Mouse (Mus musculus): ENCODE measurements around the gene Noxred1. TPM values are rescaled to one million over a fixed set of nuclear protein-coding genes. Genes with fewer than 3 reads are reported as not detected.
A peak's percentile ranks its signal among the peaks of the same experiment; 100 is the strongest.
"Not testable (repeated sequence)": the region's sequence is repeated elsewhere in the genome, so short reads cannot be mapped to it uniquely, and the experiment has no call there.

Gene Noxred1
- polyA plus RNA-seq (2016; fragmentation: Nextera tagmentation; extraction: Ambion mirVana), result 0.32 and 0.49 TPM in 2 replicates

DNA sequence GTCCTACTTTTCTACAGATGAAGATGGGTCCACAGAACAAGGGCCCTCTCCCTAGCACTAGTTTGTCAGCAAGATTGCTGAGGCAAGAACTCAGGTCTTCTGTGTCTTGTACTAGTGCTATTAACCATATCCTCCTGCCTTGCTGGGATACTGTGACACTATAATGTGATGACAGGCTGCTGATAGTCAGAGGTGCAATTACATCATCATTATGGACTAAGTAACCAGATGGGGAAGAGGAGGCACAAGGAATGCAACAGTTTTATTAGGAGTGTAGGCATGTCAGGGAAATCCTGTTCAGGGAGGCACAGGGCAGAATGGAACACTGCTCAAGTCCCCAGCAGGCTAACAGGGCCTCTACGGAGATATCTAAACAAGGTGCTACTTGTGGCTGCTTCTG, at the start of gene Noxred1:
Gene Noxred1 (minus strand): TSS at position 101 of the 400 bp plus-strand sequence.
- H3K9me3 ChIP-seq (replicated peaks), result no peaks in the 10 kb centered on the region
- H3K36me3 ChIP-seq, result peaks cover 48% of the 10 kb centered on the region
- ATAC-seq, result no peak
- H3K9ac ChIP-seq, result no peak within 1 kb of the TSS
- no peaks in the 10 kb centered on the region for H3K27me3 ChIP-seq (replicated peaks)
- H3K4me1 ChIP-seq, result no peaks in the 10 kb centered on the region
- H3K4me2 ChIP-seq, result no peak within 1 kb of the TSS
- H3K27ac ChIP-seq, result no peak within 1 kb of the TSS
- no peak within 1 kb of the TSS for H3K4me3 ChIP-seq
- WGBS (ENCODE audit: insufficient replicate concordance), result 92% methylated on average over 1 of the region's 1 CpGs

GRCm38 (mm10) chr12:87284726-87285125, 46.2 kb upstream of the Noxred1 start:
- 0 out of 2 replicates have a peak, but pooled peaks cover 10% of the 10 kb centered on the region for H3K4me1 ChIP-seq
- H3K9ac ChIP-seq, result no peak overlapping the region
- WGBS (ENCODE audit: insufficient replicate concordance), result 64% methylated on average over 5 of the region's 5 CpGs
- no peaks in the 10 kb centered on the region for H3K9me3 ChIP-seq (replicated peaks)
- no peaks in the 10 kb centered on the region for H3K27me3 ChIP-seq (replicated peaks)
- H3K4me3 ChIP-seq, result no peak overlapping the region
- H3K36me3 ChIP-seq, result no peaks in the 10 kb centered on the region
- no peak for ATAC-seq
- no peak overlapping the region for H3K4me2 ChIP-seq
- H3K27ac ChIP-seq, result no peak overlapping the region

- no peak for ATAC-seq
- H3K27ac ChIP-seq, result no peak overlapping the region
- no peak overlapping the region for H3K4me2 ChIP-seq
- H3K27me3 ChIP-seq (replicated peaks), result no peaks in the 10 kb centered on the region
- no peak overlapping the region for H3K9ac ChIP-seq
- 64% methylated on average over 4 of the region's 4 CpGs for WGBS (ENCODE audit: insufficient replicate concordance)
- H3K9me3 ChIP-seq (replicated peaks), result no peaks in the 10 kb centered on the region
- H3K4me3 ChIP-seq, result no peak overlapping the region
- 0 out of 2 replicates have a peak, but pooled peaks cover 12% of the 10 kb centered on the region for H3K4me1 ChIP-seq
- no peaks in the 10 kb centered on the region for H3K36me3 ChIP-seq
Measured at GRCm38 (mm10) chr12:87284268-87284667, 45.7 kb upstream of the Noxred1 start.

- Histone ChIP-seq H3K27me3 (replicated peaks) (no peaks in the 10 kb centered on the region), H3K4me2 (no peak overlapping the region), H3K36me3 (no peaks in the 10 kb centered on the region), H3K4me1 (peaks cover 17% of the 10 kb centered on the region), H3K9me3 (replicated peaks) (no peaks in the 10 kb centered on the region), H3K9ac (no peak overlapping the region), H3K4me3 (no peak overlapping the region), H3K27ac (no peak overlapping the region)
- 63% methylated on average over 7 of the region's 7 CpGs for WGBS (ENCODE audit: insufficient replicate concordance)
- ATAC-seq, result no peak
Measured at GRCm38 (mm10) chr12:87283706-87284105, 45.2 kb upstream of the Noxred1 start.

DNA sequence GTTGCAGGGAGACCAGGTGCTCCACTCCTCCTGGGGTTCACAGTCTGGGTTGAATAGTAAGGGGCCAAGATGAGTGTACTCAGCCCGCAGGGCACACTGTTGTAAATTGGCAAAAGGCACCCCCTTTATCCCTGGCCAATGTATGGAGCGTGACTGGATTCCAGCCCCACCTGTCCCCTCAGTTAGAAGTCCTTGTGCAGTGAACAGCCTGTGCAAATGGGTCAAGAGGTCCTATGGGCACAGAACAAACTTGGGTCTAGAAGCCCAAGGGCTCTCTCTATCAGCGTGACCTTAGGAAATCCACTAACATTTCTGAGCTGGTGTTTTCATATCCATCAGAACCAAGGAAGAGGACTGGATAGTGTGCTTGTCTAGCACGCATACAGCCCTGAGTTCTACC, 44.2 kb upstream of the Noxred1 start:
- no peaks in the 10 kb centered on the region for H3K36me3 ChIP-seq
- H3K4me1 ChIP-seq, result peaks cover 25% of the 10 kb centered on the region
- WGBS (ENCODE audit: insufficient replicate concordance), result 73% methylated on average over 4 of the region's 4 CpGs
- no peak overlapping the region for H3K4me3 ChIP-seq
- no peak overlapping the region for H3K27ac ChIP-seq
- H3K9ac ChIP-seq, result no peak overlapping the region
- no peak overlapping the region for H3K4me2 ChIP-seq
- H3K9me3 ChIP-seq (replicated peaks), result no peaks in the 10 kb centered on the region
- no peaks in the 10 kb centered on the region for H3K27me3 ChIP-seq (replicated peaks)
- no peak for ATAC-seq

- 29% methylated on average over 1 of the region's 1 CpGs for WGBS (ENCODE audit: insufficient replicate concordance)
- H3K4me2 ChIP-seq, result no peak overlapping the region
- no peak overlapping the region for H3K9ac ChIP-seq
- H3K9me3 ChIP-seq (replicated peaks), result no peaks in the 10 kb centered on the region
- H3K4me1 ChIP-seq, result peaks cover 31% of the 10 kb centered on the region
- no peak for ATAC-seq
- no peak overlapping the region for H3K27ac ChIP-seq
- H3K27me3 ChIP-seq (replicated peaks), result no peaks in the 10 kb centered on the region
- H3K4me3 ChIP-seq, result no peak overlapping the region
- peaks cover 1% of the 10 kb centered on the region; the same call in 1 of the 2 replicates for H3K36me3 ChIP-seq
Measured at GRCm38 (mm10) chr12:87281766-87282165, 43.2 kb upstream of the Noxred1 start.

DNA sequence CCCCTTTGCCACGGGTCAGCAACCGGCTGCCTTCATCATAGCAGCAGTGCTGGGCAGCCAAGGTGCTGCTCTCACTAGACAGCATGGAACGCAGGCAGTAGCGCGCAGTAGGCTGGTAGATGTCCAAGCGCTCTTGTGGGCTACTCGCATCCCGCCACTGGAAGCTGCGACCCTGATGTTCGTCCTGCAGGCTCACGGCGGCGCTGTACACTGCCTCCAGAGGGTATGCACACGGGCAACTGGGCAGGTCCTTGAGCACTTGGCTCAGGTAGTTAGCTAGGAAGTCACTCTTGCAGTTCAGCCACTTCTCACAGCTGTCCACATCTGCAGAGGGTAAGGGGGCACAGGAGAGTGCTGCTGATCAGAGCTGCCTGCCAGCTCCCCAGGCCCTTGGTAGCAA, 41.3 kb upstream of the Noxred1 start:
- no peak for ATAC-seq
- no peak overlapping the region for H3K27ac ChIP-seq

DNA sequence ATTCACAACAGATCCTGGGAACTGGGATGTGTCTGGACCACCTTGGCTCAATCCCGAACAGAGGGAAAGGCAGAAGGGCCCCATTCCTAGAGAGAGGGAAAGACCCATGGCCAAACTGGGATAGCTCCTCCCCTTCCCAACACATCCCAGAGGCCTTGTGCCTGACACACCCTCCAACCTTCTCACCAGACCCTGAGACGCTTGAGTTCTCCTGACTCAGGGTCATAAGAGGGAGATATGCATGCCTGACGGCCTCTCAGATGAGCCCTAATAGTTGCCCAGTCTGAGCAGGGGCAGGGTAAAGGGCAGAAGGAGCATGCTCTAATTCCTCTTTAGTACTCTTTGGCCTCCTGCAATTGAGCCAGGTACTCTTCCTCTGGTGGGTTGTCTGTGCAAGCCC, 40.8 kb upstream of the Noxred1 start:
- Histone ChIP-seq H3K4me1 (peaks cover 55% of the 10 kb centered on the region), H3K9me3 (replicated peaks) (no peaks in the 10 kb centered on the region), H3K4me3 (no peak overlapping the region), H3K27ac (0 out of 2 replicates have a peak overlapping the region, but pooled peaks have one; percentile 38), H3K4me2 (no peak overlapping the region), H3K36me3 (peaks cover 25% of the 10 kb centered on the region), H3K27me3 (replicated peaks) (no peaks in the 10 kb centered on the region), H3K9ac (no peak overlapping the region)
- ATAC-seq, result no peak
- 54% methylated on average over 3 of the region's 3 CpGs for WGBS (ENCODE audit: insufficient replicate concordance)

More for the DNA sequence above, 41.3 kb upstream of the Noxred1 start:
- H3K4me2 ChIP-seq, result no peak overlapping the region
- H3K9ac ChIP-seq, result no peak overlapping the region
- H3K36me3 ChIP-seq, result peaks cover 20% of the 10 kb centered on the region
- no peaks in the 10 kb centered on the region for H3K9me3 ChIP-seq (replicated peaks)
- H3K4me1 ChIP-seq, result peaks cover 50% of the 10 kb centered on the region
- H3K4me3 ChIP-seq, result no peak overlapping the region
- 59% methylated on average over 14 of the region's 14 CpGs for WGBS (ENCODE audit: insufficient replicate concordance)
- H3K27me3 ChIP-seq (replicated peaks), result no peaks in the 10 kb centered on the region

- WGBS (ENCODE audit: insufficient replicate concordance), result 9% methylated on average over 6 of the region's 6 CpGs
- peak overlapping the region; percentile 18; the same call in 1 of the 2 replicates for H3K4me2 ChIP-seq
- H3K27me3 ChIP-seq (replicated peaks), result no peaks in the 10 kb centered on the region
- H3K27ac ChIP-seq, result peak overlapping the region; percentile 38; the same call in 1 of the 2 replicates
- H3K4me1 ChIP-seq, result peaks cover 58% of the 10 kb centered on the region
- H3K9me3 ChIP-seq (replicated peaks), result no peaks in the 10 kb centered on the region
- H3K36me3 ChIP-seq, result peaks cover 36% of the 10 kb centered on the region
- no peak overlapping the region for H3K9ac ChIP-seq
- ATAC-seq, result no peak
- no peak overlapping the region for H3K4me3 ChIP-seq
Measured at GRCm38 (mm10) chr12:87278118-87278730, 39.7 kb upstream of the Noxred1 start.

GRCm38 (mm10) chr12:87277251-87277650, 38.7 kb upstream of the Noxred1 start:
- not testable (repeated sequence) for H3K9ac ChIP-seq, H3K4me2 ChIP-seq
- WGBS (ENCODE audit: insufficient replicate concordance), result 67% methylated on average over 4 of the region's 4 CpGs

GRCm38 (mm10) chr12:87274853-87275831, 36.6 kb upstream of the Noxred1 start:
- no peak overlapping the region for H3K9ac ChIP-seq
- H3K9me3 ChIP-seq (replicated peaks), result no peaks in the 10 kb centered on the region
- H3K4me2 ChIP-seq, result peak overlapping the region; percentile 23
- peak overlapping the region; percentile 78 for H3K27ac ChIP-seq
- ATAC-seq, result peak; percentile 90
- peaks cover 67% of the 10 kb centered on the region for H3K36me3 ChIP-seq
- no peak overlapping the region for H3K4me3 ChIP-seq
- no peaks in the 10 kb centered on the region for H3K27me3 ChIP-seq (replicated peaks)
- WGBS (ENCODE audit: insufficient replicate concordance), result 52% methylated on average over 9 of the region's 9 CpGs
- H3K4me1 ChIP-seq, result peaks cover 52% of the 10 kb centered on the region

More at GRCm38 (mm10) chr12:87277251-87277650, 38.7 kb upstream of the Noxred1 start:
- peaks cover 46% of the 10 kb centered on the region for H3K36me3 ChIP-seq
- H3K27ac ChIP-seq; H3K4me3 ChIP-seq; ATAC-seq; H3K9me3 ChIP-seq (replicated peaks); H3K27me3 ChIP-seq (replicated peaks): not testable (repeated sequence)
- H3K4me1 ChIP-seq, result peaks cover 58% of the 10 kb centered on the region

- WGBS (ENCODE audit: insufficient replicate concordance), result 18% methylated on average over 4 of the region's 4 CpGs
- Histone ChIP-seq H3K4me1 (peaks cover 28% of the 10 kb centered on the region), H3K27me3 (replicated peaks) (no peaks in the 10 kb centered on the region), H3K4me2 (peak overlapping the region; percentile 79), H3K9me3 (replicated peaks) (no peaks in the 10 kb centered on the region), H3K27ac (peak overlapping the region; percentile 93), H3K36me3 (peaks cover 56% of the 10 kb centered on the region), H3K9ac (peak overlapping the region; percentile 92), H3K4me3 (peak overlapping the region; percentile 88)
- ATAC-seq, result no peak
Measured at GRCm38 (mm10) chr12:87267682-87268081, 29.1 kb upstream of the Noxred1 start.
